Mouse (Mus musculus): Measurements from ENCODE around the gene Nop2. TPM values are rescaled to one million over a fixed set of nuclear protein-coding genes. Genes with fewer than 3 reads are reported as not detected.

Nop2 gene
- polyA plus RNA-seq, 1 experiment from 2014 or later = 45.0 TPM

DNA sequence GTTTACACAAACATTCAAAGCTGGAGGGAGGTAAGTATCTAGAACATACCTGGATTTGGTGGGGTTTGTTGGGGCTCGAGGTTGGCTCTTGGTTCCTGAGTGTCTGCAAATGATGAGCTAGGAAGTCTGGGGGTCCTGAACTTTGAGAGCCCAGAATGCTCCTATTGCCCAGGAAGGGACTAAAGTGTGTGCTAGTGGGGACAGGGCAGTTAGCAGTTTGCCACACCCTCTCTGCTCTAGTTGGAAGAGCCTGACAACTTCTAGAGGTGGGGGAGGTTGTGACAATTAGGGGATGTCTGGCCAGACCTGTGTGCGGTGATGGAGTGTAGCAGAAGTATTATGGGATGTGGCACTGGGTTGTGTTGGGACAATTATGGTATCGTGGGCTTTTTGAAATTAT, 36.9 kb upstream of the Nop2 start:
- Histone ChIP-seq H3K4me2 (ENCODE audit: low read depth, low read length) (no peak overlapping the region), H3K36me3 (ENCODE audit: control insufficient read depth, insufficient read depth, low read length) (peaks cover 10% of the 10 kb centered on the region), H3K9me3 (ENCODE audit: control insufficient read depth, low read length) (no peaks in the 10 kb centered on the region), H3K9ac (replicated peaks; ENCODE audit: low read depth, low read length) (no peak overlapping the region), H3K4me1 (ENCODE audit: control insufficient read depth, insufficient read depth, low read length) (peaks cover 35% of the 10 kb centered on the region), H3K4me3 (ENCODE audit: low read depth, low read length) (no peak overlapping the region), H3K27ac (ENCODE audit: low read depth, low read length) (peak overlapping the region; percentile 91), H3K27me3 (ENCODE audit: control insufficient read depth, insufficient read depth, low read length) (no peaks in the 10 kb centered on the region; the same call in 1 of the 2 replicates)
- 59% methylated on average over 3 of the region's 3 CpGs for WGBS
- ATAC-seq (ENCODE audit: low read depth) = no peak

GRCm38 (mm10) chr6:125095391-125096278, 36.1 kb upstream of the Nop2 start, which contains the start of gene Chd4:
TSS of gene Chd4 (plus strand) at chr6:125095981.
- peak within 1 kb of the TSS; percentile 91 for H3K4me2 ChIP-seq (ENCODE audit: low read depth, low read length)
- H3K36me3 ChIP-seq (ENCODE audit: control insufficient read depth, insufficient read depth, low read length) = peaks cover 17% of the 10 kb centered on the region
- H3K9ac ChIP-seq (replicated peaks; ENCODE audit: low read depth, low read length) = peak within 1 kb of the TSS; percentile 92
- WGBS = 3% methylated on average over 34 of the region's 45 CpGs
- peak within 1 kb of the TSS; percentile 93 for H3K4me3 ChIP-seq (ENCODE audit: low read depth, low read length)
- peaks cover 27% of the 10 kb centered on the region for H3K4me1 ChIP-seq (ENCODE audit: control insufficient read depth, insufficient read depth, low read length)
- H3K27ac ChIP-seq (ENCODE audit: low read depth, low read length) = peak within 1 kb of the TSS; percentile 91
- peak; percentile 77 for ATAC-seq (ENCODE audit: low read depth)
- H3K27me3 ChIP-seq (ENCODE audit: control insufficient read depth, insufficient read depth, low read length) = no peaks in the 10 kb centered on the region; the same call in 1 of the 2 replicates
- H3K9me3 ChIP-seq (ENCODE audit: control insufficient read depth, low read length) = no peaks in the 10 kb centered on the region

DNA sequence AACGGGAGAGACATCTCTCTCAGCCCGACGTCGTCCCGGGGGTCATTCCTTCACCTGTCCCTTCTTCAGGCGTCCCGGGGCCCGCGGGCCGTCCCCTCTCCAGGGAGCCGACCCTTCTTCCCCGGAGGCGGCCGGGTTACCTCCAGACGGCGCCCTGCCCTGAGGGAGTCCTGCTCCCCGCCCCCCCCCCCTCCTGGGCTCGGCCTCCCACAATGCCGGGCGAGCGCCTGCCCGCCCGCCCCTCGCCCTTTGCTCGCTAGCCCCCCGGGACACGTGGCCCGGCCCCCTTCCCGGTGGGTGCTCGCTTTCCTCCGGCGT, 35.5 kb upstream of the Nop2 start:
- Histone ChIP-seq H3K27ac (ENCODE audit: low read depth, low read length) (peak overlapping the region; percentile 91), H3K4me1 (ENCODE audit: control insufficient read depth, insufficient read depth, low read length) (peaks cover 27% of the 10 kb centered on the region), H3K9me3 (ENCODE audit: control insufficient read depth, low read length) (no peaks in the 10 kb centered on the region), H3K27me3 (ENCODE audit: control insufficient read depth, insufficient read depth, low read length) (no peaks in the 10 kb centered on the region; the same call in 1 of the 2 replicates), H3K9ac (replicated peaks; ENCODE audit: low read depth, low read length) (peak overlapping the region; percentile 92), H3K36me3 (ENCODE audit: control insufficient read depth, insufficient read depth, low read length) (peaks cover 23% of the 10 kb centered on the region), H3K4me3 (ENCODE audit: low read depth, low read length) (peak overlapping the region; percentile 93), H3K4me2 (ENCODE audit: low read depth, low read length) (peak overlapping the region; percentile 91)
- ATAC-seq (ENCODE audit: low read depth) = no peak
- 2% methylated on average over 15 of the region's 32 CpGs for WGBS

DNA sequence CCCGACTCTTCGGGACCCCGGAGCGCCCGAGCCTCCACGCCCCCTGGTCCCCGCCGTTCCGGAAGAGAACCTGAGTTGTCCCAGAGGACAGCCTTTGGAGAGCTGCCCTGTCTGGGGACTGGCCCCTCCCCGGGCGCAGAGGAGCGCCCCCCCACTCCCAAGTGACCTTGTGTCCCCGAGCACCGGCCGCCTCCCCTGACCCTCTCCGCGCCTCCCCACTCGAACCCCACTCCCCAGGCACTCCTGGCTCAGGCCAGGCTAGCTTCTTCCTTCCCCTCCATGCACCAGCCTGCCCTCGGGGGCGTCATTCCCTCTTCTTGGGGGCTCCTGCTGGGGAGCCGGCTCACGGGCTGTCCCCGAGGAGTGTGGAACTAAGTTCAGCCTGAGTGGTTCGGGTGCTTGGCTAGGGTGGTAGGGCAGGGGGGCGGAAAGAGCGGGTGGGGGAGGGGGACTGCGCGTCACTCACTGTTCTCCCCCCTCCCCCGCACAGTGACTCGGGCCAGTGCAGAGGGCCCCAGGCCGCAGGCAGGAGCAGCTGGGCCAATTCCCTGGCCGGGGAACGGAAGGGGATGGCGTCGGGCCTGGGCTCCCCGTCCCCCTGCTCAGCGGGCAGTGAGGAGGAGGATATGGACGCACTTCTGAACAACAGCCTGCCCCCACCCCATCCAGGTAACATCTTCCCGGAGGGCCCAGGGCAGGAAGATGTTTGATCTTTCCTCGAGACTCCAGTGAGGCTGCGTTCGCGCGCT, 34.9 kb upstream of the Nop2 start:
- Histone ChIP-seq H3K4me2 (ENCODE audit: low read depth, low read length) (peak overlapping the region; percentile 91), H3K9me3 (ENCODE audit: control insufficient read depth, low read length) (no peaks in the 10 kb centered on the region), H3K27me3 (ENCODE audit: control insufficient read depth, insufficient read depth, low read length) (no peaks in the 10 kb centered on the region; the same call in 1 of the 2 replicates), H3K36me3 (ENCODE audit: control insufficient read depth, insufficient read depth, low read length) (peaks cover 29% of the 10 kb centered on the region), H3K9ac (replicated peaks; ENCODE audit: low read depth, low read length) (peak overlapping the region; percentile 92), H3K4me1 (ENCODE audit: control insufficient read depth, insufficient read depth, low read length) (peaks cover 27% of the 10 kb centered on the region), H3K4me3 (ENCODE audit: low read depth, low read length) (peak overlapping the region; percentile 93), H3K27ac (ENCODE audit: low read depth, low read length) (peak overlapping the region; percentile 91)
- WGBS = 1% methylated on average over 31 of the region's 44 CpGs
- ATAC-seq (ENCODE audit: low read depth) = peak; percentile 48

DNA sequence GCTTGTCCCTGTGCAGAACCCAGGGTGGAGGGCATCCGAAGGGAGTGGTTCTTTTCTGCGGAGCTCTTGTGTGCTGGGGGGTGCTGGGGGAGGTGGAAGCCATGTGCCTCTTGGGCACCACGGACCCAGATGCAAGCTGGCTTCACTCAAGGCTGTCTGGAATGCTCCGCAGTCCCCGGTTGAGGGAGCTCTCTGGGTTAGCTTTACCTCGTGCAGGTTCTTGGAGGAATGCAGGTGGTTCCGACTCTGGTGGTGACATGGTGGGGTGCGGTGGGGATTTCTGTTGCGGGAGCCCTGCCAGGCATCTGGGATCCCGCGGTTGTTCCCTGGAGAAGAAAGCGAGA, 34.4 kb upstream of the Nop2 start:
- Histone ChIP-seq H3K27ac (ENCODE audit: low read depth, low read length) (peak overlapping the region; percentile 91), H3K4me1 (ENCODE audit: control insufficient read depth, insufficient read depth, low read length) (peaks cover 27% of the 10 kb centered on the region), H3K27me3 (ENCODE audit: control insufficient read depth, insufficient read depth, low read length) (no peaks in the 10 kb centered on the region; the same call in 1 of the 2 replicates), H3K4me3 (ENCODE audit: low read depth, low read length) (peak overlapping the region; percentile 93), H3K9ac (replicated peaks; ENCODE audit: low read depth, low read length) (peak overlapping the region; percentile 92), H3K9me3 (ENCODE audit: control insufficient read depth, low read length) (no peaks in the 10 kb centered on the region), H3K4me2 (ENCODE audit: low read depth, low read length) (peak overlapping the region; percentile 91), H3K36me3 (ENCODE audit: control insufficient read depth, insufficient read depth, low read length) (peaks cover 34% of the 10 kb centered on the region)
- ATAC-seq (ENCODE audit: low read depth) = peak; percentile 12; the same call in 1 of the 2 replicates
- WGBS = under 1% methylated on average over 12 of the region's 12 CpGs

DNA sequence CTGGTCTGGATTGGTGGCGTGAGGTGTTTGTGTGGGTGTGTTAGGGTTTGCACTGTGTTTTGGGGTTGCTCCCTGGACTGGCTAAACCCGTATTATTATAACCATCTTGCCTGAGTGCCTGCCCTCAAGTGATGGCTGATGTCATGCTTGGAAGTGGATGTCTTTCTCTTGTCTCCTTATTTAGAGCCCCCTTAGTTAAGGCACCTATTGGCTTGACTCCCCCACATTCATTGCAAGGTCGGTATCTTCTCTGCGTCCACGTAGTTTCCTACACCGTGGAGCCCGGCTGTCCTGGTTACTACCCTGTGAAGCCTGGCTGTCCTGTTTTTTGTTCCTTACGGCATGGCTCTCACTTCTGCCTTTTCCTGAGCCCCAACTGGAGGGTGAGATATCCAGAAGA, 33.8 kb upstream of the Nop2 start:
- Histone ChIP-seq H3K4me2 (ENCODE audit: low read depth, low read length) (peak overlapping the region; percentile 91), H3K4me3 (ENCODE audit: low read depth, low read length) (peak overlapping the region; percentile 93), H3K36me3 (ENCODE audit: control insufficient read depth, insufficient read depth, low read length) (peaks cover 40% of the 10 kb centered on the region), H3K27me3 (ENCODE audit: control insufficient read depth, insufficient read depth, low read length) (no peaks in the 10 kb centered on the region; the same call in 1 of the 2 replicates), H3K4me1 (ENCODE audit: control insufficient read depth, insufficient read depth, low read length) (peaks cover 27% of the 10 kb centered on the region), H3K9ac (replicated peaks; ENCODE audit: low read depth, low read length) (peak overlapping the region; percentile 92), H3K27ac (ENCODE audit: low read depth, low read length) (no peak overlapping the region), H3K9me3 (ENCODE audit: control insufficient read depth, low read length) (no peaks in the 10 kb centered on the region)
- 55% methylated on average over 8 of the region's 8 CpGs for WGBS
- no peak for ATAC-seq (ENCODE audit: low read depth)

DNA sequence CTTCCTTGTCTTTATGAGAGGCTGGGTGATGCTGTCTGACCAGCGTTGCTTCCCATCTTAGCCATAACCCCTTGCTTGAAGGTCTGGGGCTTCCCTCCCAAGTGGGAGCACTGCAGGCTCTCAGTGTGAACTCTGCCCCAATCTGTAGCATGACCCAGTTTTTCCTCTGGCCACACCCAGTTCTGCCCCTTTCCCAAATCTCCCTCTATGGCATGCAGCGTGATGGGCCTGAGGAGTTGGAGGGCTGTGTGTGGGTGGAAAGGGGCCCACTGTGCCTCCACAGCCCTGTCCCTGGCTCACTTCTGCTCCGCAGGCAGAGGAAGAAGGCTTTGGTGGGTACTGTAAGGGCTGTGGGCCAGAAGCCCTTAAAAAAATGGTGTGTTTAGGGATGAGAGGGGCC, 33.2 kb upstream of the Nop2 start:
- 53% methylated on average over 3 of the region's 3 CpGs for WGBS

DNA sequence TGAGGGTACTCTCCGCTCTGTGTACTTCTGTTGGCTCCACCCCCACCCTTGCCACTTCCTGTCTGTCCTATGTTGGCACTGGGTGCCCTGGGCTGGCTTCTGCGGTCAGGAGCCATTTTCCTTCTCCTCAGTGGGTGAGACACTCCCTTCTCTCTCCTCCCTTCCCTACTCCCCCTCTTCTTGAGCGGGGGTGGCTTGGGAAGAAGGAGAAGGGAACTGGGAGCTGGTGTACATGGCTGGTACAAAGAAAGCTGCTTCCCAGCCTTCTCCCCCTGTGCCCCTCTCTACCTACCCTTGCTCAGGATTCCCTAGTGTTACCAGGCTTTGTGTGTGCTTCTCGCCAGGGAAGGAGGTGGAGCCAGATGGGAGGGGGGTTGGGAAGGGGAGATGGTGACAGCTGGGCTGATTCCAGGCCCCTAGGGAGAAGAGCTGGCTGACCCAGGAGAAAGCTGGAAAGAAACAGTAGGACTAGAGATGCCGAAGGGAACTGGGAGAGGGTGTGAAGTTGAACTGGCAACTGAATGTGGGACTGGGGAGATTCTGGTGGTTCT, 32.2 kb upstream of the Nop2 start:
- peaks cover 51% of the 10 kb centered on the region for H3K36me3 ChIP-seq (ENCODE audit: control insufficient read depth, insufficient read depth, low read length)
- WGBS = 28% methylated on average over 5 of the region's 5 CpGs
- H3K9ac ChIP-seq (replicated peaks; ENCODE audit: low read depth, low read length) = 0 out of 2 replicates have a peak overlapping the region, but pooled peaks have one; percentile 26
- H3K27me3 ChIP-seq (ENCODE audit: control insufficient read depth, insufficient read depth, low read length) = no peaks in the 10 kb centered on the region; the same call in 1 of the 2 replicates
- H3K9me3 ChIP-seq (ENCODE audit: control insufficient read depth, low read length) = no peaks in the 10 kb centered on the region
- peaks cover 27% of the 10 kb centered on the region for H3K4me1 ChIP-seq (ENCODE audit: control insufficient read depth, insufficient read depth, low read length)
- peak overlapping the region; percentile 12; the same call in 1 of the 2 replicates for H3K27ac ChIP-seq (ENCODE audit: low read depth, low read length)
- H3K4me3 ChIP-seq (ENCODE audit: low read depth, low read length) = no peak overlapping the region; the same call in 1 of the 2 replicates
- H3K4me2 ChIP-seq (ENCODE audit: low read depth, low read length) = peak overlapping the region; percentile 91
- ATAC-seq (ENCODE audit: low read depth) = no peak

More for the DNA sequence above, 33.2 kb upstream of the Nop2 start:
- peak overlapping the region; percentile 93 for H3K4me3 ChIP-seq (ENCODE audit: low read depth, low read length)
- no peaks in the 10 kb centered on the region for H3K9me3 ChIP-seq (ENCODE audit: control insufficient read depth, low read length)
- H3K27ac ChIP-seq (ENCODE audit: low read depth, low read length) = no peak overlapping the region; the same call in 1 of the 2 replicates
- peaks cover 43% of the 10 kb centered on the region for H3K36me3 ChIP-seq (ENCODE audit: control insufficient read depth, insufficient read depth, low read length)
- peaks cover 27% of the 10 kb centered on the region for H3K4me1 ChIP-seq (ENCODE audit: control insufficient read depth, insufficient read depth, low read length)
- peak overlapping the region; percentile 91 for H3K4me2 ChIP-seq (ENCODE audit: low read depth, low read length)
- H3K27me3 ChIP-seq (ENCODE audit: control insufficient read depth, insufficient read depth, low read length) = no peaks in the 10 kb centered on the region; the same call in 1 of the 2 replicates
- no peak for ATAC-seq (ENCODE audit: low read depth)
- H3K9ac ChIP-seq (replicated peaks; ENCODE audit: low read depth, low read length) = peak overlapping the region; percentile 41

Measured in neural tube, embryonic 14.5 days (tissue).